Mouse (Mus musculus): ENCODE results near the gene Mmp14.

GRCm38 (mm10) chr14:54442548-54442947, 11.1 kb downstream of the Mmp14 start:
- TF ChIP-seq ZC3H11A (IDR thresholded peaks at IDR 0.05; ENCODE audit: borderline replicate concordance, low read depth, low read length) = no peak
- no peak for TF ChIP-seq HCFC1 (IDR thresholded peaks at IDR 0.05; ENCODE audit: borderline replicate concordance, insufficient read depth, low read length)
- TF ChIP-seq ZNF384 (IDR thresholded peaks at IDR 0.05; ENCODE audit: low read depth, low read length) = no peak
- no peak for TF ChIP-seq CHD2 (IDR thresholded peaks at IDR 0.05; ENCODE audit: low read depth, low read length)

All from ES-E14 (cell line).